In genomic region chr3:126292830-126293229, GRCm38 (mm10) we compare ENCODE assay signal across 26 mouse cellular contexts.
DNase-seq lines count a peak whose midpoint lies in the region; ATAC-seq and TF ChIP-seq lines count a peak whose summit lies in the region.
"Had no signal": no experiment of that assay in that cellular context is flagged by ENCODE, and none has a peak within 500 bp of the region (broad histone marks: within the 10 kb centered on the region; RNA-seq: fewer than 3 reads in every experiment).

No protein-coding gene starts in this region.

- H3K9ac ChIP-seq in heart, embryonic 13.5 days: no peak overlapping the region
- no peak overlapping the region for H3K9ac ChIP-seq in heart, postnatal 0 days (replicated peaks; ENCODE audit: low read depth, low read length)
- no peak overlapping the region for H3K9ac ChIP-seq in CH12.LX (ENCODE audit: insufficient read depth, low read depth)
- H3K9ac ChIP-seq in limb, embryonic 14.5 days (ENCODE audit: low read depth, low read length, severe bottlenecking): no peak overlapping the region
- H3K9ac ChIP-seq: embryonic facial prominence, embryonic 13.5 days; forebrain, postnatal 0 days; hindbrain, embryonic 14.5 days had no signal

- H3K4me1 ChIP-seq in heart, embryonic 13.5 days: no peaks in the 10 kb centered on the region
- H3K4me1 ChIP-seq in heart, postnatal 0 days (ENCODE audit: control insufficient read depth, insufficient read depth): no peaks in the 10 kb centered on the region
- no peaks in the 10 kb centered on the region for H3K4me1 ChIP-seq in CH12.LX (ENCODE audit: control insufficient read depth in 1 of 2, insufficient read depth in 2 of 2)
- no peaks in the 10 kb centered on the region for H3K4me1 ChIP-seq in limb, embryonic 14.5 days (ENCODE audit: control insufficient read depth, insufficient read depth, low read length)
- H3K4me1 ChIP-seq: embryonic facial prominence, embryonic 13.5 days had no signal

- dilution Hi-C loops in CH12.LX (cut with MboI; ENCODE audit: extremely low pct_ligation_motif_present, extremely low pct_unique_long_range_greater_than_20kb, low sequenced_read_pairs): no loop called here

- intact Hi-C loops in heart, postnatal 14 days (cut with DNase I): no loop called here

- no peak for DNase-seq in heart, adult 11 months
- peak; percentile 9 for DNase-seq in heart, postnatal 0 days (ENCODE audit: low spot score)
- no peak for DNase-seq in heart, postnatal 14 days
- DNase-seq in CH12.LX (ENCODE audit: extremely low read depth): no peak
- no peak for DNase-seq in limb, embryonic 14.5 days (ENCODE audit: low spot score)
- DNase-seq in lung, postnatal 25 days (ENCODE audit: low spot score): no peak
- no peak for DNase-seq in urinary bladder, adult 2 months (ENCODE audit: low spot score)
- DNase-seq: adrenal gland, postnatal 14 days; cerebellum, adult 11 months; cerebellum, adult 2 months; cerebellum, adult 9-11 months; cerebellum, postnatal 25 days; forebrain, postnatal 0 days; gastrocnemius, postnatal 25 days; heart, adult 2 months; kidney, adult 18-20 months had no signal

- H3K9me3 ChIP-seq in heart, embryonic 13.5 days: no peaks in the 10 kb centered on the region
- no peaks in the 10 kb centered on the region for H3K9me3 ChIP-seq in heart, postnatal 0 days (replicated peaks; ENCODE audit: control insufficient read depth, low read length)
- H3K9me3 ChIP-seq in CH12.LX (replicated peaks; ENCODE audit: low read length): no peaks in the 10 kb centered on the region
- no peaks in the 10 kb centered on the region for H3K9me3 ChIP-seq in limb, embryonic 14.5 days (ENCODE audit: control insufficient read depth, low read length)
- H3K9me3 ChIP-seq: embryonic facial prominence, embryonic 13.5 days had no signal

- H3K79me2 ChIP-seq in CH12.LX (replicated peaks; ENCODE audit: control insufficient read depth, extremely low read depth, insufficient read depth, poor library complexity, severe bottlenecking): no peaks in the 10 kb centered on the region

- no peaks in the 10 kb centered on the region for H3K27me3 ChIP-seq in heart, embryonic 13.5 days (replicated peaks)
- no peaks in the 10 kb centered on the region for H3K27me3 ChIP-seq in heart, postnatal 0 days (ENCODE audit: control insufficient read depth, insufficient read depth, low read length)
- no peaks in the 10 kb centered on the region for H3K27me3 ChIP-seq in CH12.LX (replicated peaks)
- H3K27me3 ChIP-seq in limb, embryonic 14.5 days (ENCODE audit: control insufficient read depth, insufficient read depth, low read length): no peaks in the 10 kb centered on the region
- H3K27me3 ChIP-seq: embryonic facial prominence, embryonic 13.5 days; Patski had no signal

- no peak for ATAC-seq in heart, embryonic 13.5 days (ENCODE audit: extremely low read depth, insufficient number of reproducible peaks, low FRiP score, low TSS enrichment)
- no peak for ATAC-seq in heart, postnatal 0 days (ENCODE audit: insufficient read depth, low read depth)
- ATAC-seq in limb, embryonic 14.5 days (ENCODE audit: low FRiP score, low read depth): peak; percentile 53
- ATAC-seq: forebrain, embryonic 14.5 days; forebrain, postnatal 0 days; hindbrain, postnatal 0 days; inflammation-experienced regulatory T-cells, adult 6 months; intestine, embryonic 16.5 days had no signal

- no peaks in the 10 kb centered on the region for H3K36me3 ChIP-seq in heart, embryonic 13.5 days
- H3K36me3 ChIP-seq in heart, postnatal 0 days (replicated peaks; ENCODE audit: control insufficient read depth, insufficient read depth, low read length): no peaks in the 10 kb centered on the region
- no peaks in the 10 kb centered on the region for H3K36me3 ChIP-seq in CH12.LX (replicated peaks in 1 of 2; ENCODE audit: control insufficient read depth in 1 of 2, insufficient read depth in 1 of 2, low read length in 1 of 2)
- H3K36me3 ChIP-seq in limb, embryonic 14.5 days (ENCODE audit: control insufficient read depth, insufficient read depth, low read length): no peaks in the 10 kb centered on the region
- H3K36me3 ChIP-seq: embryonic facial prominence, embryonic 13.5 days; G1E had no signal

- no peak overlapping the region for H3K4me2 ChIP-seq in heart, embryonic 13.5 days
- H3K4me2 ChIP-seq in heart, postnatal 0 days (ENCODE audit: low read depth, low read length): no peak overlapping the region
- H3K4me2 ChIP-seq in CH12.LX (ENCODE audit: insufficient read depth, low read depth, poor library complexity, severe bottlenecking): peak overlapping the region; percentile 36; the same call in 1 of the 2 replicates
- no peak overlapping the region for H3K4me2 ChIP-seq in limb, embryonic 14.5 days (replicated peaks; ENCODE audit: low read depth, low read length, severe bottlenecking)
- H3K4me2 ChIP-seq: embryonic facial prominence, embryonic 13.5 days; heart, embryonic 11.5 days; hindbrain, embryonic 14.5 days had no signal

- peak overlapping the region; percentile 22; the same call in 1 of the 2 replicates for H3K27ac ChIP-seq in heart, embryonic 13.5 days (replicated peaks)
- no peak overlapping the region; the same call in 1 of the 2 replicates for H3K27ac ChIP-seq in heart, postnatal 0 days (ENCODE audit: low read depth)
- no peak overlapping the region for H3K27ac ChIP-seq in CH12.LX (ENCODE audit: insufficient read depth, low read depth)
- H3K27ac ChIP-seq in limb, embryonic 14.5 days (replicated peaks; ENCODE audit: low read depth, low read length): no peak overlapping the region
- H3K27ac ChIP-seq: embryonic facial prominence, embryonic 13.5 days; heart, adult 2 months; hindbrain, embryonic 14.5 days; hindbrain, postnatal 0 days had no signal

- no peak overlapping the region for H3K4me3 ChIP-seq in heart, embryonic 13.5 days
- H3K4me3 ChIP-seq in heart, postnatal 0 days (ENCODE audit: low read depth, low read length): no peak overlapping the region
- no peak overlapping the region for H3K4me3 ChIP-seq in CH12.LX (replicated peaks in 1 of 3; ENCODE audit: low read depth in 2 of 3, low read length in 2 of 3, poor library complexity in 1 of 3)
- no peak overlapping the region for H3K4me3 ChIP-seq in limb, embryonic 14.5 days (replicated peaks; ENCODE audit: low read length)
- H3K4me3 ChIP-seq: embryonic facial prominence, embryonic 13.5 days; heart, adult 2 months had no signal

- TF ChIP-seq CTCF in heart, postnatal 0 days (IDR thresholded peaks at IDR 0.05; ENCODE audit: low read depth): no peak
- no peak for TF ChIP-seq CTCF in CH12.LX (conservative IDR thresholded peaks at IDR 0.05 in 1 of 2, IDR thresholded peaks at IDR 0.05 in 1 of 2; ENCODE audit: low read depth in 2 of 2, low read length in 2 of 2)

- TF ChIP-seq POLR2A in CH12.LX (IDR thresholded peaks at IDR 0.05; ENCODE audit: low read depth, low read length): no peak
- no peak for TF ChIP-seq POLR2A in limb, embryonic 14.5 days (IDR thresholded peaks at IDR 0.05; ENCODE audit: borderline replicate concordance, extremely low read depth, insufficient read depth, insufficient read length)

- no peak for TF ChIP-seq EP300 in heart, postnatal 0 days (IDR thresholded peaks at IDR 0.05; ENCODE audit: low read depth)
- no peak for TF ChIP-seq EP300 in CH12.LX (IDR thresholded peaks at IDR 0.05; ENCODE audit: low read length)

- 37% methylated on average over 1 of the region's 1 CpGs for WGBS in heart, embryonic 13.5 days
- 39% methylated on average over 1 of the region's 1 CpGs for WGBS in heart, postnatal 0 days
- WGBS in limb, embryonic 14.5 days: 56% methylated on average over 1 of the region's 1 CpGs

- in situ Hi-C loops in CH12.LX (cut with MboI; ENCODE audit: low pct_ligation_motif_present, low pct_unique_long_range_greater_than_20kb, low sequenced_read_pairs): no loop called here

- no peak for TF ChIP-seq RAD21 in CH12.LX (IDR thresholded peaks at IDR 0.05; ENCODE audit: low read depth, low read length)

TF ChIP-seq in CH12.LX, 34 proteins besides CTCF, POLR2A, EP300 and RAD21:
- TF ChIP-seq HCFC1 (IDR thresholded peaks at IDR 0.05; ENCODE audit: low read depth, low read length) (no peak), RCOR1 (conservative IDR thresholded peaks at IDR 0.05; ENCODE audit: low read depth, low read length) (no peak), JUND (conservative IDR thresholded peaks at IDR 0.05; ENCODE audit: low read depth, low read length) (no peak), SMC3 (IDR thresholded peaks at IDR 0.05; ENCODE audit: low read depth, low read length) (no peak), BHLHE40 (IDR thresholded peaks at IDR 0.05; ENCODE audit: low read depth, low read length) (no peak), MAZ (IDR thresholded peaks at IDR 0.05; ENCODE audit: low read depth, low read length) (no peak), ZMIZ1 (IDR thresholded peaks at IDR 0.05; ENCODE audit: low read depth, low read length) (no peak), ELF1 (IDR thresholded peaks at IDR 0.05; ENCODE audit: low read depth, low read length) (no peak), KAT2A (IDR thresholded peaks at IDR 0.05; ENCODE audit: insufficient replicate concordance, low read length) (no peak), CHD2 (IDR thresholded peaks at IDR 0.05; ENCODE audit: low read length) (no peak), CHD1 (IDR thresholded peaks at IDR 0.05; ENCODE audit: low read depth, low read length) (no peak), MAFK (IDR thresholded peaks at IDR 0.05; ENCODE audit: insufficient replicate concordance, low read length) (no peak), USF1 (IDR thresholded peaks at IDR 0.05; ENCODE audit: low read depth, low read length) (no peak), NELFE (IDR thresholded peaks at IDR 0.05; ENCODE audit: low read depth, low read length) (no peak), ZKSCAN1 (IDR thresholded peaks at IDR 0.05; ENCODE audit: borderline replicate concordance, low read depth, low read length) (no peak), E2F4 (IDR thresholded peaks at IDR 0.05; ENCODE audit: insufficient replicate concordance, low read depth, low read length) (no peak)
